In genomic region chr15:98482701-98483100, GRCm38 (mm10) we compare ENCODE assay signal across 31 mouse cellular contexts. TPM values are rescaled to one million over a fixed set of nuclear protein-coding genes. Genes with fewer than 3 reads are reported as not detected.
DNase-seq lines count a peak whose midpoint lies in the region; ATAC-seq and TF ChIP-seq lines count a peak whose summit lies in the region.
"Had no signal": no experiment of that assay in that cellular context is flagged by ENCODE, and none has a peak within 500 bp of the region (broad histone marks: within the 10 kb centered on the region; RNA-seq: fewer than 3 reads in every experiment).

TSS of gene Lalba (minus strand) at chr15:98482721.

- WGBS in kidney, adult 2 months = 60% methylated on average over 3 of the region's 3 CpGs
- WGBS in lung, embryonic 16.5 days = 43% methylated on average over 3 of the region's 3 CpGs
- WGBS in small intestine, adult 2 months = 59% methylated on average over 3 of the region's 3 CpGs

- H3K9me3 ChIP-seq in lung, embryonic 16.5 days (ENCODE audit: control insufficient read depth, low read length) = no peaks in the 10 kb centered on the region
- H3K9me3 ChIP-seq: embryonic facial prominence, embryonic 15.5 days; limb, embryonic 13.5 days had no signal

- peak; percentile 60 for ATAC-seq in lung, embryonic 16.5 days (ENCODE audit: low read depth)
- ATAC-seq: activated CD4-positive, CD25-positive, alpha-beta regulatory T cell, adult 4 months; CD4-positive, CD25-positive, alpha-beta regulatory T cell, adult 4 months; forebrain, postnatal 0 days; hindbrain, embryonic 16.5 days; intestine, embryonic 16.5 days had no signal

- H3K27me3 ChIP-seq in kidney, adult 2 months (replicated peaks; ENCODE audit: control insufficient read depth, insufficient read depth, low read length) = no peaks in the 10 kb centered on the region
- H3K27me3 ChIP-seq in lung, embryonic 16.5 days (ENCODE audit: control insufficient read depth, insufficient read depth, low read depth, low read length) = no peaks in the 10 kb centered on the region
- no peaks in the 10 kb centered on the region for H3K27me3 ChIP-seq in small intestine, adult 2 months (ENCODE audit: control insufficient read depth, insufficient read depth, low read length)

- no peak for DNase-seq in gastrocnemius, adult 2 months
- no peak for DNase-seq in gastrocnemius, postnatal 14 days
- peak; percentile 22 for DNase-seq in kidney, adult 2 months
- no peak for DNase-seq in kidney, adult 18-20 months
- no peak for DNase-seq in lung, postnatal 25 days (ENCODE audit: low spot score)
- no peak for DNase-seq in embryo, embryonic 10.5 days (ENCODE audit: low spot score)
- DNase-seq: adrenal gland, postnatal 25 days; cerebellum, adult 18-20 months; cerebellum, postnatal 25 days; forebrain, postnatal 0 days; midbrain, embryonic 14.5 days; thymus, postnatal 4 days had no signal

- H3K4me2 ChIP-seq in lung, embryonic 16.5 days (ENCODE audit: low read depth, low read length) = no peak within 1 kb of the TSS
- H3K4me2 ChIP-seq: embryonic facial prominence, embryonic 15.5 days; limb, embryonic 13.5 days had no signal

- no peak for TF ChIP-seq CTCF in gastrocnemius, adult 2 months (IDR thresholded peaks at IDR 0.05)
- no peak for TF ChIP-seq CTCF in kidney, adult 2 months (conservative IDR thresholded peaks at IDR 0.05; ENCODE audit: insufficient read depth, insufficient read length, low read depth, low read length)
- TF ChIP-seq CTCF in small intestine, adult 2 months (IDR thresholded peaks at IDR 0.05; ENCODE audit: extremely low read depth, insufficient read length, insufficient replicate concordance, low read depth, low read length) = no peak

- H3K4me1 ChIP-seq in kidney, adult 2 months (ENCODE audit: control insufficient read depth, insufficient read depth, low read length) = no peaks in the 10 kb centered on the region
- peaks cover 4% of the 10 kb centered on the region; the same call in 1 of the 2 replicates for H3K4me1 ChIP-seq in lung, embryonic 16.5 days (replicated peaks; ENCODE audit: control insufficient read depth, insufficient read depth, low read length)
- peaks cover 8% of the 10 kb centered on the region; the same call in 1 of the 2 replicates for H3K4me1 ChIP-seq in small intestine, adult 2 months (ENCODE audit: control insufficient read depth, insufficient read depth, insufficient read length, low read length)
- H3K4me1 ChIP-seq: embryonic facial prominence, embryonic 15.5 days had no signal

- H3K27ac ChIP-seq in gastrocnemius, adult 2 months = peak within 1 kb of the TSS; percentile 83
- no peak within 1 kb of the TSS for H3K27ac ChIP-seq in kidney, adult 2 months (ENCODE audit: insufficient read depth, low read depth, low read length)
- peak within 1 kb of the TSS; percentile 45; the same call in 1 of the 2 replicates for H3K27ac ChIP-seq in lung, embryonic 16.5 days (ENCODE audit: low read length)
- peak within 1 kb of the TSS; percentile 15; the same call in 1 of the 2 replicates for H3K27ac ChIP-seq in small intestine, adult 2 months (ENCODE audit: insufficient read depth, low read depth, low read length)
- H3K27ac ChIP-seq: embryonic facial prominence, embryonic 15.5 days; liver, embryonic 14.5 days had no signal

- no peaks in the 10 kb centered on the region for H3K36me3 ChIP-seq in kidney, adult 2 months (ENCODE audit: control insufficient read depth, insufficient read depth, low read length)
- no peaks in the 10 kb centered on the region for H3K36me3 ChIP-seq in lung, embryonic 16.5 days (ENCODE audit: control insufficient read depth, insufficient read depth, low read length)
- no peaks in the 10 kb centered on the region for H3K36me3 ChIP-seq in small intestine, adult 2 months (ENCODE audit: control insufficient read depth, insufficient read depth, low read length)
- H3K36me3 ChIP-seq: embryonic facial prominence, embryonic 15.5 days; limb, embryonic 13.5 days had no signal

- no peak for TF ChIP-seq POLR2A in kidney, adult 2 months (IDR thresholded peaks at IDR 0.05; ENCODE audit: low read depth, low read length)
- TF ChIP-seq POLR2A in small intestine, adult 2 months (IDR thresholded peaks at IDR 0.05; ENCODE audit: low read depth, low read length) = no peak

- H3K4me3 ChIP-seq in gastrocnemius, adult 2 months = no peak within 1 kb of the TSS
- no peak within 1 kb of the TSS for H3K4me3 ChIP-seq in kidney, adult 2 months (ENCODE audit: insufficient read depth, low read depth, low read length)
- H3K4me3 ChIP-seq in lung, embryonic 16.5 days (ENCODE audit: low read length) = no peak within 1 kb of the TSS
- H3K4me3 ChIP-seq in small intestine, adult 2 months (ENCODE audit: low read depth, low read length) = no peak within 1 kb of the TSS
- H3K4me3 ChIP-seq: embryonic facial prominence, embryonic 15.5 days; limb, embryonic 13.5 days; megakaryocyte, embryonic 14.5 days; myocyte had no signal

- intact Hi-C loops in gastrocnemius, adult 2 months (cut with DNase I) = no loop called here
- intact Hi-C loops in gastrocnemius, postnatal 14 days (cut with DNase I; ENCODE audit: low total_unique reads) = no loop called here

- H3K9ac ChIP-seq in lung, embryonic 16.5 days (ENCODE audit: low read length) = no peak within 1 kb of the TSS
- H3K9ac ChIP-seq: embryonic facial prominence, embryonic 15.5 days; forebrain, postnatal 0 days; limb, embryonic 13.5 days; liver, embryonic 14.5 days had no signal

RNA-seq across cellular contexts. Expression of gene Lalba, which starts in this region (rescaled TPM):
- total RNA-seq in gastrocnemius, adult 2 months (2021) = not detected
- total RNA-seq in gastrocnemius, postnatal 14 days (2021) = not detected
- not detected in 2 replicates for polyA plus RNA-seq in kidney, adult 2 months (2012; rRNA removed)
- 0.39 and 0.82 TPM in 2 replicates for polyA plus RNA-seq in lung, embryonic 16.5 days (2015; fragmentation: Nextera tagmentation; extraction: Ambion mirVana)
- polyA plus RNA-seq in small intestine, adult 2 months (2012; rRNA removed) = not detected in 2 replicates
- total RNA-seq: adrenal gland, postnatal 25 days; ES-E14; forebrain, postnatal 0 days; hematopoietic stem cell, adult 5-6 weeks; layer of hippocampus, postnatal 10 days; left cerebral cortex, adult 8-10 months had no signal
- polyA plus RNA-seq: activated CD4-positive, CD25-positive, alpha-beta regulatory T cell, adult 4 months; embryonic facial prominence, embryonic 15.5 days; forebrain, postnatal 0 days; hindbrain, embryonic 16.5 days; intestine, embryonic 16.5 days; large intestine, adult 2 months; liver, embryonic 14.5 days; midbrain, embryonic 14.5 days; myocyte; neural tube, embryonic 14.5 days; spleen, adult 2 months; stomach, embryonic 14.5 days had no signal

Comparison
In these comparisons a context has a peak if more than half of its experiments do, and no peak if none do; other contexts are left out.
1. Peak in DNase-seq in kidney, adult 2 months; RNA of the gene not detected or under 1 TPM.
2. Peak in ATAC-seq and H3K27ac ChIP-seq in lung, embryonic 16.5 days; RNA of the gene not detected or under 1 TPM.